Mouse (Mus musculus): ENCODE measurements at regions not wholly inside any gene's neighbourhood (a gene's known extent, or its start where the extent isn't known, plus 50 kb on each side); places are given as distances from the start of the nearest gene placed in this dataset.
A peak's percentile ranks its signal among the peaks of the same experiment; 100 is the strongest.
"Not testable (repeated sequence)": the region's sequence is repeated elsewhere in the genome, so short reads cannot be mapped to it uniquely, and the experiment has no call there.

DNA sequence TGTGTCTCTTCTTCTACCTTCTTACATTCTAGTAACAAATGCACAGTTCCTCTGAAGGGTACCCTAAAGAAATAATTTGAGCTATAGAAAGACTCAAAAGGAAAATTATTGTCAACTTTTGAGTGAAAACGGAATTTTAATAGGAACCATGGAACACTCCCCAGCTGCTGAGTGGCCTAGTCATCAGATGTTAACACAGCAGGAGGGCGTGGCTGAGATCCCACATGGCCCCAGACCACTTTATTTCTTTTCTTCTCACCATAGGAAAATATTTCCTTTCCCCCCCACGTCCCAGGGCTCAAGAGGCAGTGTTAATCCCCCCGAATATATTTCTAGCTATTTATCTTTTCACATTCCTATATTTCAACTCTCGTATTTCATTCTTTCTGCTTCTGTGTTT, 1977.6 kb downstream of the 9330182O14Rik start:
- H3K9me3 ChIP-seq (replicated peaks; ENCODE audit: control insufficient read depth, low read length), result no peaks in the 10 kb centered on the region
- DNase-seq (ENCODE audit: low spot score), result no peak
- 60% methylated on average over 5 of the region's 5 CpGs for WGBS

GRCm38 (mm10) chr15:42127471-42127870, 1993.3 kb downstream of the 9330182O14Rik start:
- Histone ChIP-seq H3K4me3 (ENCODE audit: low read depth, low read length) (no peak overlapping the region), H3K27ac (ENCODE audit: low read depth, low read length) (no peak overlapping the region), H3K4me1 (ENCODE audit: control insufficient read depth, insufficient read depth, low read length) (no peaks in the 10 kb centered on the region), H3K27me3 (replicated peaks; ENCODE audit: control insufficient read depth, insufficient read depth, low read length) (no peaks in the 10 kb centered on the region), H3K36me3 (ENCODE audit: control insufficient read depth, insufficient read depth, low read length) (no peaks in the 10 kb centered on the region), H3K4me2 (ENCODE audit: low read length) (no peak overlapping the region), H3K9me3 (replicated peaks; ENCODE audit: control insufficient read depth, low read length) (no peaks in the 10 kb centered on the region), H3K9ac (ENCODE audit: low read length) (no peak overlapping the region)
- 71% methylated on average over 1 of the region's 1 CpGs for WGBS
- ATAC-seq (no peak), DNase-seq (ENCODE audit: low spot score) (no peak)

More for the DNA sequence above, 1977.6 kb downstream of the 9330182O14Rik start:
- Histone ChIP-seq H3K9ac (ENCODE audit: low read length) (no peak overlapping the region), H3K4me1 (ENCODE audit: control insufficient read depth, insufficient read depth, low read length) (no peaks in the 10 kb centered on the region), H3K27ac (ENCODE audit: low read depth, low read length) (no peak overlapping the region), H3K4me2 (ENCODE audit: low read length) (no peak overlapping the region), H3K4me3 (ENCODE audit: low read depth, low read length) (no peak overlapping the region), H3K36me3 (ENCODE audit: control insufficient read depth, insufficient read depth, low read length) (no peaks in the 10 kb centered on the region), H3K27me3 (replicated peaks; ENCODE audit: control insufficient read depth, insufficient read depth, low read length) (no peaks in the 10 kb centered on the region)
- ATAC-seq, result no peak

DNA sequence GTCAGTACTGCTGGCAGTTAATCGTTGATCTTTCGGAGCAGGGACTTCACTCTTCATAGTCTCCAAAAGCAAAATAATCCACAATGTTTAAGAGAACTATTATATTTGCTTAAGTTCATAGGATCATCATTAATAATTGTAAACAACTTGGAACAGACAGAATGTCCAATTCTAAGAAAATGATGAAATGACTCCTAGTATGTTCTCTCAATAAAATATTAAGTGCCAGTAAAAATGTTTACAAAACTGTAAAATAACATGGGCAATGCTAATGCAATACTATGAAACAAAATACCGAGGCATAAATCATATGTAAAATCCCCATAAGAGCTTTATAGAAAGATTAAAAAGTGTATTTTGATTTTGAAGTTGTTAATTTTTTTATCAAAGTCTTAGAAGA, 1994.8 kb downstream of the 9330182O14Rik start:
- no peaks in the 10 kb centered on the region for H3K36me3 ChIP-seq (ENCODE audit: control insufficient read depth, insufficient read depth, low read length)
- 94% methylated on average over 3 of the region's 3 CpGs for WGBS

DNA sequence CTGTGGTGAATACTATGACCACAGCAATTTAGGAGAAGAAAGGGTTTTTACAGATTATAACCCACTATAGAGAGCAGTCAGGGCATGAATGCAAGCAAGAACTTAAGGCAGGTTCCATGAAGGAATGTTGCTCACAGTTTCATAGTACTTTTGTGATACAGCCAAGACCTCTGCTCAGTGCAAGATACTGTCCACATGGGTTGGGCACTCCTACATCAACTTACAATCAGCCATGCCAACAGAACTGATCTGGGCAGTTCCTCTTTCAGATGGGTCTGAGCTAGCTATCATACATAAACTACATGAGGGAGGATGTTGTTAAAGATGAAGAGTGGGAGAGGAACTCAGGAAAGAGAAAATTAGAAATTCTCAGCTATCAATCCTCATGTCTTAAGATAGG, 2032.4 kb downstream of the 9330182O14Rik start:
- H3K4me2 ChIP-seq (ENCODE audit: low read length), result no peak overlapping the region
- H3K4me3 ChIP-seq (ENCODE audit: low read depth, low read length), result no peak overlapping the region
- H3K4me1 ChIP-seq (ENCODE audit: control insufficient read depth, insufficient read depth, low read length), result no peaks in the 10 kb centered on the region
- ATAC-seq, result no peak
- H3K27me3 ChIP-seq (replicated peaks; ENCODE audit: control insufficient read depth, insufficient read depth, low read length), result no peaks in the 10 kb centered on the region
- no peak overlapping the region for H3K9ac ChIP-seq (ENCODE audit: low read length)
- no peaks in the 10 kb centered on the region for H3K9me3 ChIP-seq (replicated peaks; ENCODE audit: control insufficient read depth, low read length)
- H3K36me3 ChIP-seq (ENCODE audit: control insufficient read depth, insufficient read depth, low read length), result no peaks in the 10 kb centered on the region
- DNase-seq (ENCODE audit: low spot score), result no peak
- no peak overlapping the region for H3K27ac ChIP-seq (ENCODE audit: low read depth, low read length)

More for the DNA sequence above, 1994.8 kb downstream of the 9330182O14Rik start:
- ATAC-seq (no peak), DNase-seq (ENCODE audit: low spot score) (no peak)
- no peak overlapping the region for H3K9ac ChIP-seq (ENCODE audit: low read length)
- H3K4me3 ChIP-seq (ENCODE audit: low read depth, low read length), result no peak overlapping the region
- H3K27ac ChIP-seq (ENCODE audit: low read depth, low read length), result no peak overlapping the region
- no peaks in the 10 kb centered on the region for H3K4me1 ChIP-seq (ENCODE audit: control insufficient read depth, insufficient read depth, low read length)
- H3K9me3 ChIP-seq (replicated peaks; ENCODE audit: control insufficient read depth, low read length), result no peaks in the 10 kb centered on the region
- H3K4me2 ChIP-seq (ENCODE audit: low read length), result no peak overlapping the region
- H3K27me3 ChIP-seq (replicated peaks; ENCODE audit: control insufficient read depth, insufficient read depth, low read length), result no peaks in the 10 kb centered on the region

DNA sequence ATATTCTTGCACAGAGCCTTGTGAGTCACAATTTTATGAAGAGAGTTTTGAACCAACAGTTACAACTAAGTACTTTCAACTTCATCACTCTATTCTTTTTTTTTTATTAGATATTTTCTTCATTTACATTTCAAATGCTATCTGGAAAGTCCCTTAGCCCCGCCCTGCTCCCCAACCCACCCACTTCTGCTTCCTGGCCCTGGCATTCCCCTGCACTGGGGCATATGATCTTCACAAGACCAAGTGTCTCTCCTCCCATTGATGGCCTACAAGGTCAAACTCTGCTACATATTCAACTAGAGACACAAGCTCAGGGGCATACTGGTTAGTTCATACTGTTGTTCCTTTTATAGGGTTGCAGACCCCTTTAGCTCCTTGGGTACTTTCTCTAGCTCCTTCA, 2043.6 kb downstream of the 9330182O14Rik start:
- not testable (repeated sequence) for H3K27ac ChIP-seq (ENCODE audit: low read depth, low read length); H3K9me3 ChIP-seq (replicated peaks; ENCODE audit: control insufficient read depth, low read length); ATAC-seq; DNase-seq (ENCODE audit: low spot score); H3K4me2 ChIP-seq (ENCODE audit: low read length); H3K4me1 ChIP-seq (ENCODE audit: control insufficient read depth, insufficient read depth, low read length); H3K36me3 ChIP-seq (ENCODE audit: control insufficient read depth, insufficient read depth, low read length); H3K27me3 ChIP-seq (replicated peaks; ENCODE audit: control insufficient read depth, insufficient read depth, low read length); H3K4me3 ChIP-seq (ENCODE audit: low read depth, low read length); H3K9ac ChIP-seq (ENCODE audit: low read length)
- WGBS, result 83% methylated on average over 1 of the region's 1 CpGs

- Histone ChIP-seq H3K9me3 (replicated peaks; ENCODE audit: control insufficient read depth, low read length) (no peaks in the 10 kb centered on the region), H3K4me1 (ENCODE audit: control insufficient read depth, insufficient read depth, low read length) (no peaks in the 10 kb centered on the region), H3K4me3 (ENCODE audit: low read depth, low read length) (no peak overlapping the region), H3K4me2 (ENCODE audit: low read length) (no peak overlapping the region), H3K27me3 (replicated peaks; ENCODE audit: control insufficient read depth, insufficient read depth, low read length) (no peaks in the 10 kb centered on the region), H3K27ac (ENCODE audit: low read depth, low read length) (no peak overlapping the region), H3K9ac (ENCODE audit: low read length) (no peak overlapping the region), H3K36me3 (ENCODE audit: control insufficient read depth, insufficient read depth, low read length) (no peaks in the 10 kb centered on the region)
- peak; percentile 87 for ATAC-seq
- WGBS, result 18% methylated on average over 5 of the region's 5 CpGs
- peak; percentile 65 for DNase-seq (ENCODE audit: low spot score)
Measured at GRCm38 (mm10) chr15:42207187-42207846, 2073.2 kb downstream of the 9330182O14Rik start.

GRCm38 (mm10) chr15:42219496-42219895, 2085.3 kb downstream of the 9330182O14Rik start:
- Histone ChIP-seq H3K9me3 (replicated peaks; ENCODE audit: control insufficient read depth, low read length) (no peaks in the 10 kb centered on the region), H3K4me3 (ENCODE audit: low read depth, low read length) (no peak overlapping the region), H3K4me2 (ENCODE audit: low read length) (no peak overlapping the region), H3K27ac (ENCODE audit: low read depth, low read length) (no peak overlapping the region), H3K36me3 (ENCODE audit: control insufficient read depth, insufficient read depth, low read length) (no peaks in the 10 kb centered on the region), H3K27me3 (replicated peaks; ENCODE audit: control insufficient read depth, insufficient read depth, low read length) (no peaks in the 10 kb centered on the region), H3K4me1 (ENCODE audit: control insufficient read depth, insufficient read depth, low read length) (no peaks in the 10 kb centered on the region), H3K9ac (ENCODE audit: low read length) (no peak overlapping the region)
- 92% methylated on average over 11 of the region's 11 CpGs for WGBS
- DNase-seq (ENCODE audit: low spot score), result no peak
- no peak for ATAC-seq

DNA sequence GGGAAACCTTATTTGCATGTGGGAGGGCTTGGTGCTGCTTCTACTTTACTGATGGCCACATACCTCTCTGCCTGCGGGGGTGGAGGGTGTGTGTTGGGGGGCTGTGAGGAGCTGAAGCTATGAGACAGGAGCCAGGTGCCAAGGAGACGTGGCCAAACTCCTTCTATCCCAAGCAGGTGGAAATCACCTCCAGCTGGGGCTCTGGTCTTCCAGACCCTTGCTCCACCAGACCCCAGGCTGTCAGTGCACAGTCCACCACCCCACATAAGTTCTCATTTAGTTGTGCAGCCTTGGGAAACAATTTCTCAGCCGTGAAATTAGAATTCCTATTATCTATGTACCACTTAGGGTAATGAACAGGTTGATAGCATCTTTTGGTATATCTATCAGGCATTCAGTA, 2085.8 kb downstream of the 9330182O14Rik start:
- Histone ChIP-seq H3K27ac (ENCODE audit: low read depth, low read length) (no peak overlapping the region), H3K4me1 (ENCODE audit: control insufficient read depth, insufficient read depth, low read length) (no peaks in the 10 kb centered on the region), H3K4me2 (ENCODE audit: low read length) (no peak overlapping the region), H3K9ac (ENCODE audit: low read length) (no peak overlapping the region), H3K36me3 (ENCODE audit: control insufficient read depth, insufficient read depth, low read length) (no peaks in the 10 kb centered on the region), H3K27me3 (replicated peaks; ENCODE audit: control insufficient read depth, insufficient read depth, low read length) (no peaks in the 10 kb centered on the region), H3K4me3 (ENCODE audit: low read depth, low read length) (no peak overlapping the region), H3K9me3 (replicated peaks; ENCODE audit: control insufficient read depth, low read length) (no peaks in the 10 kb centered on the region)
- WGBS, result 74% methylated on average over 3 of the region's 3 CpGs
- DNase-seq (ENCODE audit: low spot score) (no peak), ATAC-seq (no peak)

DNA sequence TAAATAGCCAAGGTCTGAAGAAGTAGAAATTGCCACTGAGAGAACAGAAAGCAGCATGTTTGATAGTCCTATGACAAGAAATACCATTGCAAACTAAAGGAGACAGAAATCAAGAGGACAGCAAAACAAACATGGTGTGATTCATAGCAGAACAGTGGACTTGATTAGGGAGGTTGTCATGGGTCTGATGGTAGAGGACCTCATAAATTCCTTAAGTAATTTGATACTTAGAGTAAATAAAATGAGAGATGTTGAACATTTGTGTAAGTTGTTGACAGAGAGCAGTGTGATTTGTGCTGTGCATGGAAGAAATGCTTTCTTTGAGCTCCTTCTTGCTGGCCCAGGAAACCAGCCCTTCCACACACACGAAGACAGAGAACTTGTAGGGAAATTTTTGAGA, 2090.8 kb downstream of the 9330182O14Rik start:
- 62% methylated on average over 1 of the region's 1 CpGs for WGBS
- Histone ChIP-seq H3K9me3 (replicated peaks; ENCODE audit: control insufficient read depth, low read length) (no peaks in the 10 kb centered on the region), H3K27ac (ENCODE audit: low read depth, low read length) (no peak overlapping the region), H3K4me3 (ENCODE audit: low read depth, low read length) (no peak overlapping the region), H3K36me3 (ENCODE audit: control insufficient read depth, insufficient read depth, low read length) (no peaks in the 10 kb centered on the region), H3K9ac (ENCODE audit: low read length) (no peak overlapping the region), H3K4me2 (ENCODE audit: low read length) (no peak overlapping the region), H3K4me1 (ENCODE audit: control insufficient read depth, insufficient read depth, low read length) (no peaks in the 10 kb centered on the region), H3K27me3 (replicated peaks; ENCODE audit: control insufficient read depth, insufficient read depth, low read length) (no peaks in the 10 kb centered on the region)
- ATAC-seq (no peak), DNase-seq (ENCODE audit: low spot score) (no peak)
